Mouse (Mus musculus) ovary, adult 10 weeks (tissue): Measurements from ENCODE around the gene Fev. TPM values are rescaled to one million over a fixed set of nuclear protein-coding genes. Genes with fewer than 3 reads are reported as not detected.

ENCODE experiments used
- polyA plus RNA-seq: library from polyadenylated mRNA; stranded (reverse); fragments of 350-450 nt; fragmentation: Illumina TruSeq; extraction: RNeasy Lipid Tissue Mini Kit (QIAGEN cat#74804); gene quantifications from one replicate; pipeline ENCODE4 v1.2.3, GENCODE M21; 2014

Gene Fev
- not detected for polyA plus RNA-seq

DNA sequence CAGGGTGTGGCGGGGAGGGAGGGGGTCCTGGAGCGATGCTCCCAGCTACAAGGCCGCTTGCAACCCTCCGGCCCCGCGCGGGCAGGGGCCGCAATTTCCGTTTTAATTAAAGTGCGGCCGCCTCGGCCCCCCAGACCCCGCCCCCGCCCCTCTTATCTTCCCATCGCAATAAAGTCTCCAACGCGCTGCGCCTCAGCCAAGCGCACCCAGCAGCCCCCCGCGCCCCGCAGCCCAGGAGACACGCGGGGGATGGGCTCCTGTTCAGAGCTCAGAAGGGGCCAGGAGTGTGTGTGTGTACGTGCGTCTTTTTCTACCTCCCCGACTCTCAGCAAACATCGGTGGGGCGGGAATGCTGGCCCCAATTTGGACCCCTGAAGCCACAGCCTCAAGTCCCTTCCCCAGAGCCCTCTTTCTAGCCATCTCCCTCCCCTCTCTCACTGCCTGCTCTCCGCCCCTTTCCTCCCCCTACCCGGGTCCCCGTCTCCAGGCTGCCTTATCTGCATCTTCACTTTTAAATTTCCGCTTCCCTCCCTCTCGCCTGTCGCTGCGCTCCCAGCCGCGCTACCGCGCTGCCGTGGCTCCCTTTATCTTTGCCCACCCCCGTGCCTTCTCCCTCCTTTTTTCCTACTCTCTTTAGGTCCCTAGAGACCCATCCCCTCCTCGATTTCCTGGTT lies at the start of gene Fev:
Fev (minus strand) TSS at position 51 of the 674 bp plus-strand sequence.

DNA sequence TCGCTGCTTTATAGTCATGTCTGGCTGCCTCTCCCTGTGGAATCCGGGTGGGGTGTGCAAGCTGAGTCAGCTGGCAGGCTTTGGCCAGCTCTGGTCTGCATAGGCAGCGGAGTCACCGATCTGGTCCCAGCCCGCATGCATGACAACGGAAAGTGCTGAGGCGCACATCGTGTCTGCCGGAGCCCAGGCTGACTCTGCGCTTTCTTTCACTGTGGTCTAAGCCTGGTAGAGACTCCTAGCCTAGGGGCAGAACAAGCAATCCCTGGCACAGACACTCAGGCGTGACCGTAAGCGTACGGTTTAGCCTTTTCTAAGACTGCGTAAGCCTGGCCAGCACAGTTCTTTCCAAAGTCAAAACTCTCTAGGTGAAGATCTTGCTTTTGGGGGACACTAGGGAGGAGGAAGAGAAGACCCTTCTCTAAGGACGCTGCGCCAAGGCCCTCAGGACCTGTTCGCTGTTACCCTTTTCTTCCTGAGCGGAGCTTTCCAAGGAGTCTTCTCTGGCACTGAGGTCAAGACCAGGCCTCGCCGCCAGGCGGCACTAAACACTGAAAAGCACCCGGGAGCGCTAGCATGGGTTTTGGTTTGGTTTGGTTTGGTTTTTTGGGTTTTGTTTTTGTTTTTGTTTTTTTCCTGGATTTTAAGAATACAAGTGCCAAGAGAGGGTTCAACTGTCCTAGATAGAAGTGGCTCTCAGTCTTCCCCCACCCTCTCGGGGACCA lies 8.1 kb upstream of the Fev start, which contains the start of gene Cryba2:
Cryba2 (minus strand) TSS at position 10 of the 722 bp plus-strand sequence.

DNA sequence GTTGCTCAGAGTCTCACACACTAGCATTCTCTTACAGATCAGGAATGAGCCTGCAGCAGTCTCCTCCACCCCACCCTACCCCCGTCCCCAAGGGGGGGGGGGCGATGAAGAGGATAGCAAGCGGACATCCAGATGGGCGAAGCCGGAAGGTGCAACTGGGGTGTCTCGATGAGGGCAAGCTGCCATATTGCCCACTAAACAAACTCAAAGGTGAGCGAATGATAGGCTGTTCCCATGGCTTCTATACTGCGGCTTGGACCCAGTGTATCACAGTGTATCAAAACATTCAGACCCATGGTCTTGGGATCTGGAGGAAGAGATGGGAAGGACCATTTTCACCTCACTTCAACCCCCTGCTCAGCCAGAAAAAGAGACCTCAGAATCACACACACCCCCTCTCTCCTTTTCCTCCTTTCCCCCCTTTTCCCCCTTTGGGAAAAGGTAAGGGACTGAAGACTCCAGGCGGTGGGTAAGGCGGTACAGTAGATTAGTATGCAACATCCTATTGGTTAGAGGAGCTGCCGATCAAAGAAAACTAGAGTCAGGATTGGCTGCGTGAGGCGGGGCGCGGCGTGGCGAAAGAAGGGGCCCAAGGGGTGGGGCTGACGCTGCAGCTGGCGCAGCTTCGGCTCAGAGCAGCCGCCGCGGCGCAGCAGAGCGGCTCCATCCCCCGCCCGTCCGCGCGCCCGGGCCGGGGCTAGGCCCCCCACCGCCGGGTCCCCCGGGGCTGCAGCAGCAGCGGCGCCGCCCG lies 30.7 kb downstream of the Fev start, which contains the start of gene Cdk5r2:
Cdk5r2 (plus strand) TSS at position 629 of the 751 bp plus-strand sequence.

Other genes starting within 250 kb of the Fev start
- 39.3 TPM for gene Ttll4, start 223.7 kb downstream of the Fev start, polyA plus RNA-seq
- 2.5 TPM for gene Cyp27a1, start 171.8 kb downstream of the Fev start, polyA plus RNA-seq
- not detected for gene Prkag3, start 136.2 kb downstream of the Fev start, polyA plus RNA-seq
- 4.9 TPM for gene Wnt6, start 113.5 kb downstream of the Fev start, polyA plus RNA-seq
- not detected for gene Wnt10a, start 93.9 kb downstream of the Fev start, polyA plus RNA-seq
- not detected for gene Cdk5r2, start 30.5 kb downstream of the Fev start, polyA plus RNA-seq
- not detected for gene Cryba2, start 7.7 kb upstream of the Fev start, polyA plus RNA-seq
- 0.91 TPM for gene Cfap65, start 50.2 kb upstream of the Fev start, polyA plus RNA-seq
- 0.88 TPM for gene Ihh, start 66.3 kb upstream of the Fev start, polyA plus RNA-seq
- 0.63 TPM for gene Nhej1, start 239.8 kb upstream of the Fev start, polyA plus RNA-seq
- gene Slc23a3, start 248.5 kb upstream of the Fev start, polyA plus RNA-seq = 1.2 TPM